Mouse (Mus musculus): Measurements from ENCODE around the gene P3h1. TPM values are rescaled to one million over a fixed set of nuclear protein-coding genes. Genes with fewer than 3 reads are reported as not detected.

Gene P3h1
- polyA plus RNA-seq (2012; fragmentation: generic; extraction: Trizol), result 42.4 TPM

GRCm38 (mm10) chr4:119232410-119233255, at the start of gene P3h1, which contains the start of gene AU022252:
Gene P3h1, plus strand, starts transcription at chr4:119232915.
Gene AU022252, minus strand, starts transcription at chr4:119232712.
- peak within 1 kb of the TSS; percentile 49 for H3ac ChIP-seq (ENCODE audit: control insufficient read depth, insufficient read length)
- peak within 1 kb of the TSS; percentile 92 for H3K4me2 ChIP-seq (ENCODE audit: low read depth)
- peak; percentile 80 for TF ChIP-seq POLR2A (IDR thresholded peaks at IDR 0.05; ENCODE audit: insufficient read length, low read depth)
- peak; percentile 64 for TF ChIP-seq POLR2AphosphoS2 (IDR thresholded peaks at IDR 0.05; ENCODE audit: insufficient read length, low read depth)
- no peak for TF ChIP-seq MYOG (IDR thresholded peaks at IDR 0.05; ENCODE audit: control insufficient read depth in 1 of 3, insufficient read depth in 1 of 3, insufficient read length in 2 of 3, low read depth in 2 of 3)
- H3K4me3 ChIP-seq, result peak within 1 kb of the TSS; percentile 71
- H3K36me3 ChIP-seq (ENCODE audit: control insufficient read depth, insufficient read depth), result no peaks in the 10 kb centered on the region
- H3K79me2 ChIP-seq (ENCODE audit: control insufficient read depth, insufficient read depth), result peaks cover 9% of the 10 kb centered on the region
- no peaks in the 10 kb centered on the region for H3K27me3 ChIP-seq (ENCODE audit: control insufficient read depth, insufficient read depth, insufficient read length)

- Histone ChIP-seq H3K4me2 (ENCODE audit: low read depth) (no peak overlapping the region), H3K79me2 (ENCODE audit: control insufficient read depth, insufficient read depth) (no peaks in the 10 kb centered on the region), H3K4me3 (no peak overlapping the region), H3K27me3 (ENCODE audit: control insufficient read depth, insufficient read depth, insufficient read length) (no peaks in the 10 kb centered on the region), H3K36me3 (ENCODE audit: control insufficient read depth, insufficient read depth) (no peaks in the 10 kb centered on the region), H3ac (ENCODE audit: control insufficient read depth, insufficient read length) (no peak overlapping the region)
- no peak for TF ChIP-seq CEBPB (IDR thresholded peaks at IDR 0.05; ENCODE audit: insufficient read depth, poor library complexity, severe bottlenecking)
- TF ChIP-seq E2F4 (IDR thresholded peaks at IDR 0.05; ENCODE audit: insufficient read depth), result no peak
- TF ChIP-seq POLR2AphosphoS2 (IDR thresholded peaks at IDR 0.05; ENCODE audit: insufficient read length, low read depth), result no peak
- TF ChIP-seq TCF3 (IDR thresholded peaks at IDR 0.05; ENCODE audit: insufficient read length, low read depth), result no peak
- TF ChIP-seq SRF (IDR thresholded peaks at IDR 0.05; ENCODE audit: control insufficient read depth, insufficient read length, low read depth), result no peak
- no peak for TF ChIP-seq USF1 (IDR thresholded peaks at IDR 0.05; ENCODE audit: low read depth)
- TF ChIP-seq MYOG (IDR thresholded peaks at IDR 0.05; ENCODE audit: control insufficient read depth in 1 of 3, insufficient read depth in 1 of 3, insufficient read length in 2 of 3, low read depth in 2 of 3), result no peak
- TF ChIP-seq MYOD1 (IDR thresholded peaks at IDR 0.05; ENCODE audit: control insufficient read depth in 1 of 3, insufficient read length in 2 of 3, low read depth in 2 of 3), result no peak
- no peak for TF ChIP-seq POLR2A (IDR thresholded peaks at IDR 0.05; ENCODE audit: insufficient read length, low read depth)
- no peak for TF ChIP-seq TCF12 (IDR thresholded peaks at IDR 0.05; ENCODE audit: insufficient read depth, poor library complexity, severe bottlenecking)
- TF ChIP-seq MAX (IDR thresholded peaks at IDR 0.05; ENCODE audit: low read depth), result no peak
- TF ChIP-seq REST (IDR thresholded peaks at IDR 0.05; ENCODE audit: insufficient read depth, insufficient read length), result no peak
Observed at GRCm38 (mm10) chr4:119183525-119183924, 49.2 kb upstream of the P3h1 start.

GRCm38 (mm10) chr4:119185771-119186170, 46.9 kb upstream of the P3h1 start:
- Histone ChIP-seq H3K4me3 (no peak overlapping the region), H3K4me2 (ENCODE audit: low read depth) (peak overlapping the region; percentile 48)

GRCm38 (mm10) chr4:119188060-119188785, 44.5 kb upstream of the P3h1 start:
- Histone ChIP-seq H3K4me2 (ENCODE audit: low read depth) (no peak overlapping the region), H3ac (ENCODE audit: control insufficient read depth, insufficient read length) (no peak overlapping the region), H3K36me3 (ENCODE audit: control insufficient read depth, insufficient read depth) (no peaks in the 10 kb centered on the region), H3K79me2 (ENCODE audit: control insufficient read depth, insufficient read depth) (no peaks in the 10 kb centered on the region), H3K4me3 (no peak overlapping the region), H3K27me3 (ENCODE audit: control insufficient read depth, insufficient read depth, insufficient read length) (no peaks in the 10 kb centered on the region)
- TF ChIP-seq POLR2A (IDR thresholded peaks at IDR 0.05; ENCODE audit: insufficient read length, low read depth) (no peak), MYOD1 (IDR thresholded peaks at IDR 0.05; ENCODE audit: control insufficient read depth in 1 of 3, insufficient read length in 2 of 3, low read depth in 2 of 3) (no peak), REST (IDR thresholded peaks at IDR 0.05; ENCODE audit: insufficient read depth, insufficient read length) (no peak), SRF (IDR thresholded peaks at IDR 0.05; ENCODE audit: control insufficient read depth, insufficient read length, low read depth) (no peak), POLR2AphosphoS2 (IDR thresholded peaks at IDR 0.05; ENCODE audit: insufficient read length, low read depth) (no peak), TCF3 (IDR thresholded peaks at IDR 0.05; ENCODE audit: insufficient read length, low read depth) (no peak)

More at GRCm38 (mm10) chr4:119185771-119186170, 46.9 kb upstream of the P3h1 start:
- H3K36me3 ChIP-seq (ENCODE audit: control insufficient read depth, insufficient read depth), result no peaks in the 10 kb centered on the region
- no peak overlapping the region for H3ac ChIP-seq (ENCODE audit: control insufficient read depth, insufficient read length)
- no peaks in the 10 kb centered on the region for H3K27me3 ChIP-seq (ENCODE audit: control insufficient read depth, insufficient read depth, insufficient read length)
- H3K79me2 ChIP-seq (ENCODE audit: control insufficient read depth, insufficient read depth), result no peaks in the 10 kb centered on the region
- peak; percentile 84 to 100 (median 99) for TF ChIP-seq MYOD1 (IDR thresholded peaks at IDR 0.05; ENCODE audit: control insufficient read depth in 1 of 3, insufficient read length in 2 of 3, low read depth in 2 of 3)
- TF ChIP-seq TCF12 (IDR thresholded peaks at IDR 0.05; ENCODE audit: insufficient read depth, poor library complexity, severe bottlenecking), result peak; percentile 97
- TF ChIP-seq MAX (IDR thresholded peaks at IDR 0.05; ENCODE audit: low read depth), result no peak
- peak; percentile 58 to 91 (median 77) for TF ChIP-seq MYOG (IDR thresholded peaks at IDR 0.05; ENCODE audit: control insufficient read depth in 1 of 3, insufficient read depth in 1 of 3, insufficient read length in 2 of 3, low read depth in 2 of 3)
- no peak for TF ChIP-seq SRF (IDR thresholded peaks at IDR 0.05; ENCODE audit: control insufficient read depth, insufficient read length, low read depth)
- peak; percentile 93 for TF ChIP-seq TCF3 (IDR thresholded peaks at IDR 0.05; ENCODE audit: insufficient read length, low read depth)
- TF ChIP-seq E2F4 (IDR thresholded peaks at IDR 0.05; ENCODE audit: insufficient read depth), result no peak
- TF ChIP-seq CEBPB (IDR thresholded peaks at IDR 0.05; ENCODE audit: insufficient read depth, poor library complexity, severe bottlenecking), result no peak
- no peak for TF ChIP-seq POLR2AphosphoS2 (IDR thresholded peaks at IDR 0.05; ENCODE audit: insufficient read length, low read depth)
- TF ChIP-seq USF1 (IDR thresholded peaks at IDR 0.05; ENCODE audit: low read depth), result no peak

Measured in myocyte (in vitro differentiated cells).